Mouse (Mus musculus): ENCODE data around the gene Gm21985. TPM values are rescaled to one million over a fixed set of nuclear protein-coding genes. Genes with fewer than 3 reads are reported as not detected.
"Not testable (repeated sequence)": the region's sequence is repeated elsewhere in the genome, so short reads cannot be mapped to it uniquely, and the experiment has no call there.

The Gm21985 gene
- polyA plus RNA-seq, 1 experiment from 2014 or later, result not detected

GRCm38 (mm10) chr2:112381219-112381618, 115.1 kb downstream of the Gm21985 start:
- no peak for ATAC-seq (ENCODE audit: low FRiP score)
- Histone ChIP-seq H3K9me3 (ENCODE audit: control insufficient read depth, low read length) (no peaks in the 10 kb centered on the region), H3K4me1 (replicated peaks; ENCODE audit: control insufficient read depth, insufficient read depth, low read length) (no peaks in the 10 kb centered on the region), H3K27me3 (ENCODE audit: control insufficient read depth, insufficient read depth, low read length) (no peaks in the 10 kb centered on the region), H3K36me3 (ENCODE audit: control insufficient read depth, insufficient read depth, low read length) (no peaks in the 10 kb centered on the region), H3K9ac (ENCODE audit: low read depth, low read length) (no peak overlapping the region), H3K4me2 (replicated peaks; ENCODE audit: low read depth, low read length) (no peak overlapping the region), H3K4me3 (ENCODE audit: low read depth, low read length) (no peak overlapping the region), H3K27ac (ENCODE audit: low read depth, low read length) (no peak overlapping the region)
- 97% methylated on average over 1 of the region's 1 CpGs for WGBS
- DNase-seq (ENCODE audit: low spot score), result no peak

- Histone ChIP-seq H3K9ac (ENCODE audit: low read depth, low read length) (no peak overlapping the region), H3K4me3 (ENCODE audit: low read depth, low read length) (no peak overlapping the region), H3K27ac (ENCODE audit: low read depth, low read length) (no peak overlapping the region), H3K27me3 (ENCODE audit: control insufficient read depth, insufficient read depth, low read length) (no peaks in the 10 kb centered on the region), H3K4me1 (replicated peaks; ENCODE audit: control insufficient read depth, insufficient read depth, low read length) (no peaks in the 10 kb centered on the region), H3K9me3 (ENCODE audit: control insufficient read depth, low read length) (no peaks in the 10 kb centered on the region), H3K4me2 (replicated peaks; ENCODE audit: low read depth, low read length) (no peak overlapping the region), H3K36me3 (ENCODE audit: control insufficient read depth, insufficient read depth, low read length) (no peaks in the 10 kb centered on the region)
- no peak for ATAC-seq (ENCODE audit: low FRiP score)
- DNase-seq (ENCODE audit: low spot score), result no peak
- WGBS, result 94% methylated on average over 5 of the region's 5 CpGs
Observed at GRCm38 (mm10) chr2:112390843-112391242, 124.7 kb downstream of the Gm21985 start.

GRCm38 (mm10) chr2:112391346-112392000, 125.4 kb downstream of the Gm21985 start:
- H3K4me2 ChIP-seq (replicated peaks; ENCODE audit: low read depth, low read length), result no peak overlapping the region
- no peak overlapping the region for H3K27ac ChIP-seq (ENCODE audit: low read depth, low read length)
- H3K9ac ChIP-seq (ENCODE audit: low read depth, low read length), result no peak overlapping the region
- H3K36me3 ChIP-seq (ENCODE audit: control insufficient read depth, insufficient read depth, low read length), result no peaks in the 10 kb centered on the region
- ATAC-seq (ENCODE audit: low FRiP score) (no peak), DNase-seq (ENCODE audit: low spot score) (no peak)
- H3K27me3 ChIP-seq (ENCODE audit: control insufficient read depth, insufficient read depth, low read length), result no peaks in the 10 kb centered on the region
- no peaks in the 10 kb centered on the region for H3K4me1 ChIP-seq (replicated peaks; ENCODE audit: control insufficient read depth, insufficient read depth, low read length)
- 90% methylated on average over 4 of the region's 4 CpGs for WGBS
- H3K4me3 ChIP-seq (ENCODE audit: low read depth, low read length), result no peak overlapping the region
- no peaks in the 10 kb centered on the region for H3K9me3 ChIP-seq (ENCODE audit: control insufficient read depth, low read length)

GRCm38 (mm10) chr2:112392689-112393088, 126.6 kb downstream of the Gm21985 start:
- H3K27me3 ChIP-seq (ENCODE audit: control insufficient read depth, insufficient read depth, low read length), result no peaks in the 10 kb centered on the region
- no peaks in the 10 kb centered on the region for H3K36me3 ChIP-seq (ENCODE audit: control insufficient read depth, insufficient read depth, low read length)
- H3K9me3 ChIP-seq (ENCODE audit: control insufficient read depth, low read length), result no peaks in the 10 kb centered on the region
- 93% methylated on average over 1 of the region's 1 CpGs for WGBS
- no peak overlapping the region for H3K4me3 ChIP-seq (ENCODE audit: low read depth, low read length)
- H3K4me1 ChIP-seq (replicated peaks; ENCODE audit: control insufficient read depth, insufficient read depth, low read length), result no peaks in the 10 kb centered on the region
- no peak for ATAC-seq (ENCODE audit: low FRiP score)
- no peak overlapping the region for H3K27ac ChIP-seq (ENCODE audit: low read depth, low read length)
- no peak overlapping the region for H3K4me2 ChIP-seq (replicated peaks; ENCODE audit: low read depth, low read length)
- H3K9ac ChIP-seq (ENCODE audit: low read depth, low read length), result no peak overlapping the region
- no peak for DNase-seq (ENCODE audit: low spot score)

- Histone ChIP-seq H3K27ac (ENCODE audit: low read depth, low read length) (no peak overlapping the region), H3K4me2 (replicated peaks; ENCODE audit: low read depth, low read length) (no peak overlapping the region)
Observed at GRCm38 (mm10) chr2:112393958-112394357, 127.8 kb downstream of the Gm21985 start.

GRCm38 (mm10) chr2:112396649-112397048, 130.5 kb downstream of the Gm21985 start:
- no peak overlapping the region for H3K27ac ChIP-seq (ENCODE audit: low read depth, low read length)
- 78% methylated on average over 1 of the region's 1 CpGs for WGBS

More at GRCm38 (mm10) chr2:112393958-112394357, 127.8 kb downstream of the Gm21985 start:
- H3K27me3 ChIP-seq (ENCODE audit: control insufficient read depth, insufficient read depth, low read length), result no peaks in the 10 kb centered on the region
- ATAC-seq (ENCODE audit: low FRiP score), result no peak
- H3K9ac ChIP-seq (ENCODE audit: low read depth, low read length), result no peak overlapping the region
- no peak for DNase-seq (ENCODE audit: low spot score)
- no peaks in the 10 kb centered on the region for H3K36me3 ChIP-seq (ENCODE audit: control insufficient read depth, insufficient read depth, low read length)
- no peaks in the 10 kb centered on the region for H3K9me3 ChIP-seq (ENCODE audit: control insufficient read depth, low read length)
- no peaks in the 10 kb centered on the region for H3K4me1 ChIP-seq (replicated peaks; ENCODE audit: control insufficient read depth, insufficient read depth, low read length)
- H3K4me3 ChIP-seq (ENCODE audit: low read depth, low read length), result no peak overlapping the region

GRCm38 (mm10) chr2:112407030-112407429, 140.9 kb downstream of the Gm21985 start:
- no peaks in the 10 kb centered on the region for H3K27me3 ChIP-seq (ENCODE audit: control insufficient read depth, insufficient read depth, low read length)
- H3K4me1 ChIP-seq (replicated peaks; ENCODE audit: control insufficient read depth, insufficient read depth, low read length), result no peaks in the 10 kb centered on the region
- H3K4me2 ChIP-seq (replicated peaks; ENCODE audit: low read depth, low read length), result no peak overlapping the region
- WGBS, result 91% methylated on average over 3 of the region's 3 CpGs
- ATAC-seq (ENCODE audit: low FRiP score) (no peak), DNase-seq (ENCODE audit: low spot score) (no peak)
- H3K9me3 ChIP-seq (ENCODE audit: control insufficient read depth, low read length), result no peaks in the 10 kb centered on the region
- H3K4me3 ChIP-seq (ENCODE audit: low read depth, low read length), result no peak overlapping the region
- H3K36me3 ChIP-seq (ENCODE audit: control insufficient read depth, insufficient read depth, low read length), result 0 out of 2 replicates have a peak, but pooled peaks cover 2% of the 10 kb centered on the region
- H3K27ac ChIP-seq (ENCODE audit: low read depth, low read length), result no peak overlapping the region
- H3K9ac ChIP-seq (ENCODE audit: low read depth, low read length), result no peak overlapping the region

More at GRCm38 (mm10) chr2:112396649-112397048, 130.5 kb downstream of the Gm21985 start:
- ATAC-seq (ENCODE audit: low FRiP score) (no peak), DNase-seq (ENCODE audit: low spot score) (no peak)
- no peak overlapping the region for H3K4me2 ChIP-seq (replicated peaks; ENCODE audit: low read depth, low read length)
- H3K9ac ChIP-seq (ENCODE audit: low read depth, low read length), result no peak overlapping the region
- H3K4me3 ChIP-seq (ENCODE audit: low read depth, low read length), result no peak overlapping the region
- H3K27me3 ChIP-seq (ENCODE audit: control insufficient read depth, insufficient read depth, low read length), result no peaks in the 10 kb centered on the region
- H3K4me1 ChIP-seq (replicated peaks; ENCODE audit: control insufficient read depth, insufficient read depth, low read length), result no peaks in the 10 kb centered on the region
- H3K36me3 ChIP-seq (ENCODE audit: control insufficient read depth, insufficient read depth, low read length), result no peaks in the 10 kb centered on the region
- no peaks in the 10 kb centered on the region for H3K9me3 ChIP-seq (ENCODE audit: control insufficient read depth, low read length)

- ATAC-seq (ENCODE audit: low FRiP score), result no peak
- 81% methylated on average over 3 of the region's 3 CpGs for WGBS
- no peaks in the 10 kb centered on the region for H3K27me3 ChIP-seq (ENCODE audit: control insufficient read depth, insufficient read depth, low read length)
Observed at GRCm38 (mm10) chr2:112425308-112425707, 159.2 kb downstream of the Gm21985 start.

GRCm38 (mm10) chr2:112428534-112428933, 162.4 kb downstream of the Gm21985 start:
- 93% methylated on average over 3 of the region's 3 CpGs for WGBS

More at GRCm38 (mm10) chr2:112425308-112425707, 159.2 kb downstream of the Gm21985 start:
- no peak overlapping the region for H3K9ac ChIP-seq (ENCODE audit: low read depth, low read length)
- no peak overlapping the region for H3K4me2 ChIP-seq (replicated peaks; ENCODE audit: low read depth, low read length)
- no peaks in the 10 kb centered on the region for H3K4me1 ChIP-seq (replicated peaks; ENCODE audit: control insufficient read depth, insufficient read depth, low read length)
- H3K9me3 ChIP-seq (ENCODE audit: control insufficient read depth, low read length), result no peaks in the 10 kb centered on the region
- H3K4me3 ChIP-seq (ENCODE audit: low read depth, low read length), result no peak overlapping the region
- H3K36me3 ChIP-seq (ENCODE audit: control insufficient read depth, insufficient read depth, low read length), result no peaks in the 10 kb centered on the region
- no peak overlapping the region for H3K27ac ChIP-seq (ENCODE audit: low read depth, low read length)
- no peak for DNase-seq (ENCODE audit: low spot score)

More at GRCm38 (mm10) chr2:112428534-112428933, 162.4 kb downstream of the Gm21985 start:
- H3K4me2 ChIP-seq (replicated peaks; ENCODE audit: low read depth, low read length); H3K4me3 ChIP-seq (ENCODE audit: low read depth, low read length); H3K36me3 ChIP-seq (ENCODE audit: control insufficient read depth, insufficient read depth, low read length); H3K27me3 ChIP-seq (ENCODE audit: control insufficient read depth, insufficient read depth, low read length); H3K9me3 ChIP-seq (ENCODE audit: control insufficient read depth, low read length); H3K27ac ChIP-seq (ENCODE audit: low read depth, low read length); ATAC-seq (ENCODE audit: low FRiP score); H3K4me1 ChIP-seq (replicated peaks; ENCODE audit: control insufficient read depth, insufficient read depth, low read length); DNase-seq (ENCODE audit: low spot score); H3K9ac ChIP-seq (ENCODE audit: low read depth, low read length): not testable (repeated sequence)

Data from hindbrain, embryonic 11.5 days (tissue).